Mouse (Mus musculus) heart, embryonic 14.5 days (tissue): ENCODE results near the gene Msi2. TPM values are rescaled to one million over a fixed set of nuclear protein-coding genes. Genes with fewer than 3 reads are reported as not detected.

Source experiments
- ATAC-seq: fragments of 200-750 bp; cut with Nextera tagmentation; 2 replicates; pipeline ENCODE4 v1.8.0; 2017; ENCODE audit warnings: low read depth, moderate TSS enrichment; ENCODE audit not compliant: insufficient number of reproducible peaks, insufficient read depth, low FRiP score
- H3K27ac ChIP-seq, 2 experiments: fragments of 200-500 bp in 1 of 2; fragments of 300-500 bp in 1 of 2; sonication (generic) in 1 of 2; replicated peaks in 1 of 2; 2 replicates each; pipeline ENCODE4 v1.5.1; 2012 to 2014; ENCODE audit warnings: low read depth in 2 of 2, low read length in 2 of 2, control low read depth in 1 of 2, mild to moderate bottlenecking in 1 of 2, mixed read lengths in 1 of 2; ENCODE audit not compliant: control insufficient read depth in 1 of 2, insufficient read depth in 1 of 2
- H3K27me3 ChIP-seq: fragments of 300-500 bp; sonication (generic); 2 replicates; pipeline ENCODE4 v1.6.1; 2014; ENCODE audit warnings: mild to moderate bottlenecking, low read length, control low read depth; ENCODE audit not compliant: control insufficient read depth, insufficient read depth
- H3K36me3 ChIP-seq: fragments of 300-500 bp; sonication (generic); 2 replicates; pipeline ENCODE4 v1.6.1; 2014; ENCODE audit warnings: mild to moderate bottlenecking, control low read depth, low read length, mixed read lengths; ENCODE audit not compliant: control insufficient read depth, insufficient read depth
- H3K4me1 ChIP-seq, 2 experiments: fragments of 200-500 bp in 1 of 2; fragments of 300-500 bp in 1 of 2; sonication (generic) in 1 of 2; 2 replicates each; pipeline ENCODE4 v1.6.1; 2012 to 2014; ENCODE audit warnings: low read length in 2 of 2, control low read depth in 1 of 2, mixed read lengths in 1 of 2; ENCODE audit not compliant: control insufficient read depth in 2 of 2, insufficient read depth in 2 of 2
- H3K4me2 ChIP-seq: fragments of 300-500 bp; sonication (generic); 2 replicates; pipeline ENCODE4 v1.6.1; 2014; ENCODE audit warnings: mild to moderate bottlenecking, low read length
- H3K4me3 ChIP-seq, 2 experiments: fragments of 200-500 bp in 1 of 2; fragments of 300-500 bp in 1 of 2; sonication (generic) in 1 of 2; 2 replicates each; pipeline ENCODE4 v1.5.1; 2012 to 2014; ENCODE audit warnings: low read length in 2 of 2, mild to moderate bottlenecking in 2 of 2, control low read depth in 1 of 2, low read depth in 1 of 2, moderate library complexity in 1 of 2; ENCODE audit not compliant: control insufficient read depth in 1 of 2, insufficient read depth in 1 of 2
- H3K9ac ChIP-seq: fragments of 300-500 bp; sonication (generic); 2 replicates; pipeline ENCODE4 v1.6.1; 2014; ENCODE audit warnings: mild to moderate bottlenecking, low read length
- H3K9me3 ChIP-seq: fragments of 300-500 bp; sonication (generic); 2 replicates; pipeline ENCODE4 v1.6.1; 2016; ENCODE audit warnings: low read length, control low read depth; ENCODE audit not compliant: control insufficient read depth
- WGBS: fragments of 180-500 bp; shearing (Covaris S2); extraction: QIAGEN DNeasy Blood & Tissue Kit; methylation state at CpG from one replicate; pipeline ENCODE4 v1.1.7; 2014; 5-methylcytosine and 5-hydroxymethylcytosine counted together
- polyA plus RNA-seq: library from polyadenylated mRNA; unstranded; fragments of >200 nt; fragmentation: Nextera tagmentation; extraction: Ambion mirVana; gene quantifications from 2 replicates; pipeline ENCODE4 v1.2.1, GENCODE M21; 2014

Gene Msi2
- polyA plus RNA-seq, 1 experiment from 2014 or later = 20.9 TPM

DNA sequence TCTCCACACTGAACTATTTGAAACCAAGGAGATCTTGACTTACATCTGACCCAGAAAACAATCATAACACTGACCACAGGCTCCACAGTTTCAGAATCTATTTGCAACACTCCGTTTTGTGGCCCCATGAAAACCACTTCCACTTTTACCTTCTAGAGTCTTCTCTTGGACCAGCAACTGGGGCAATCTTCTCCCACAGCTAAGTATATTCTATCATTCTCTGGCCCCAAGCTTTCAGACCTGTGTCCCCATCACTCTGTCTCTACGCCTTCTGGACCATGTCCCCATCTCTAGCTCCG, 86.4 kb downstream of the Msi2 start:
- WGBS = 90% methylated on average over 3 of the region's 3 CpGs
- no peaks in the 10 kb centered on the region for H3K27me3 ChIP-seq
- peaks cover 26 to 60% of the 10 kb centered on the region in 2 experiments for H3K4me1 ChIP-seq

DNA sequence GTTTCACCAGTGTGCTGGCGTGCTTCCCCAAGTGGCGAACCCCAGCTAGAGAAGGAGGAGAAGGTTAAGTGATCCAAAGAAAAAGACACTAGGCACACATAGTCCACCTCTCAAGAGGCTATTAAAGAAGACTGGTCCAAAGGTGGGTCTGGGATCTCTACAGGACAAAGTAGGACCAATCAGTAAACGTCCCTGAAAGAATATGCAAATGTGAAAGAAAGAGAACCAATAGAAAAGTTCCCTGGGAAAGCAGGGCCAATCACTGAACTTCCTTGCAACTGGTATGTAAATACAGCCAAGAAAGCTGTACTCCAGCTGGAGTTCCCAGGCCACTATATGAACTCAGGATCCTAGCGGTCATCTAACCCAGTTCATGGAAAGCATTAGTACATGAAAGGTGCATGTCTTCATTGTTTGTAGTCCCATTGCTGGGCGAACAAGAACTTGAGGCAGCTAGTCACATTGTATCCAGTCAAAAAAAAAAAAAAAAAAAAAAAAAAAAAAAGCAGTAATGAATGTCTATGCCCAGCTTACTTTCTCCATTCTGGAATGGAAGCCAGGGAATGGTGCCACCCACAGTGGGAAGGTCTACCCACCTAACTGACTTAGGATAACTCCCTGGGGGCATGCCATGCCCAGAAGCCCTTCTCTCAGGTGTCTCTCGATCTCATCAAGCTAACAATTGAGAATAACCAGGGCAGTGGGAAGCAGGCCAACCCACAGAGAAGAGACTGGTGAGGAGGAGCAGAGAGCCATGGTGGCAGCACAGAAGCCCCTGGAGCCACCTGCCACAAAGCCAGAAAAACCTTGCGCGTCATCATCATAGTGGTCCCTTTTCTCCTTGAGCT, 87.0 kb downstream of the Msi2 start:
- ATAC-seq = no peak
- Histone ChIP-seq H3K4me1 (peaks cover 29 to 60% of the 10 kb centered on the region in 2 experiments), H3K27ac (no peak overlapping the region)

More for the DNA sequence above, 86.4 kb downstream of the Msi2 start:
- Histone ChIP-seq H3K36me3 (no peaks in the 10 kb centered on the region; the same call in 1 of the 2 replicates), H3K9ac (no peak overlapping the region), H3K9me3 (no peaks in the 10 kb centered on the region), H3K27ac (no peak overlapping the region), H3K4me2 (no peak overlapping the region), H3K4me3 (no peak overlapping the region)
- no peak for ATAC-seq

DNA sequence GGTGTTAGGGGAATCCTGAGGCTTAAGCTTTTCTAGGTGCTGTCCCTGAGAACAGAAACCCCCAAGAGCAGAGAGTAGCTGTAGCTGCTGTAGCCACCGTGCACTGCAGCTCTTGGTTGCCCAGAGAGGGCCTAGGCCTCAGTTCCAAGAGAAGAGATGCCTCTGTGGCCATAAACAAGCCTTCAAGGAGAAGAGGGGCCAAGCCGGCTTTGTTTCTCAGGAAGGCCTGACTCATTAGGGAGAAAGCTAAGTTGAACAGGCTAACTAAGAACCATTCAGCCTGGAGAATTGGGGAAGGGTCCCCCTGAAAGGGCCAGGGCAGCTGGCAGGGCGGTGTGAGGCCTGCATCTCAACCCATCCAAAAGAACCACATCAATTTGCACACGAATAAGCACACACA, 88.7 kb downstream of the Msi2 start:
- Histone ChIP-seq H3K4me1 (peaks cover 22 to 58% of the 10 kb centered on the region in 2 experiments), H3K36me3 (no peaks in the 10 kb centered on the region), H3K4me3 (no peak overlapping the region), H3K27me3 (no peaks in the 10 kb centered on the region), H3K9me3 (no peaks in the 10 kb centered on the region), H3K4me2 (no peak overlapping the region), H3K9ac (peak overlapping the region; percentile 9; the same call in 1 of the 2 replicates), H3K27ac (no peak overlapping the region; a peak in 1 of 4 replicates)
- WGBS = 74% methylated on average over 4 of the region's 4 CpGs
- ATAC-seq = no peak

More for the DNA sequence above, 87.0 kb downstream of the Msi2 start:
- H3K27me3 ChIP-seq = no peaks in the 10 kb centered on the region
- no peaks in the 10 kb centered on the region for H3K36me3 ChIP-seq
- 88% methylated on average over 8 of the region's 8 CpGs for WGBS
- no peak overlapping the region for H3K9ac ChIP-seq
- H3K9me3 ChIP-seq = no peaks in the 10 kb centered on the region
- H3K4me2 ChIP-seq = no peak overlapping the region
- no peak overlapping the region for H3K4me3 ChIP-seq

DNA sequence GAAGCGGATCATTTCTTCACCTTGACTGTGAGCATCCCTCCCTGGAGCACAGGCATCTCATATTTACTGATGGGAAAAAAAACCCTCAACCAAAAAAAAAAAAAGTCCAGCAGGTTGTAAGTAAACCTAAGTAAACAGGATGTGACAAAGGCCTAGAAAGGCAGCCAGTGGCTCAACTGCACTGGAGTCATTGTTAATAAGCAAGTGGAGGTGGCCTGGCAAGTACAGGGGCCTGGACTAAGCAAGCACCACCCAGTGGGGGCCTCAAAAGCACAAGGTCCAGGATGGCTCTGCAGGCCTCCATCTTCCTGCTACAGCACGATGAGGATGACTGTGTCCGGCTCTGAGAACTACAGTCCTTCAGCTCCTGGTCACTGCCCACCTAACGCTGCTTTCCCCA, 89.1 kb downstream of the Msi2 start:
- H3K36me3 ChIP-seq = no peaks in the 10 kb centered on the region
- no peak for ATAC-seq
- no peaks in the 10 kb centered on the region for H3K27me3 ChIP-seq
- peak overlapping the region; percentile 9; the same call in 1 of the 2 replicates for H3K9ac ChIP-seq
- no peak overlapping the region for H3K4me2 ChIP-seq
- no peaks in the 10 kb centered on the region for H3K9me3 ChIP-seq
- no peak overlapping the region for H3K4me3 ChIP-seq
- no peak overlapping the region; a peak in 1 of 4 replicates for H3K27ac ChIP-seq
- peaks cover 22 to 56% of the 10 kb centered on the region in 2 experiments for H3K4me1 ChIP-seq
- 67% methylated on average over 4 of the region's 4 CpGs for WGBS

DNA sequence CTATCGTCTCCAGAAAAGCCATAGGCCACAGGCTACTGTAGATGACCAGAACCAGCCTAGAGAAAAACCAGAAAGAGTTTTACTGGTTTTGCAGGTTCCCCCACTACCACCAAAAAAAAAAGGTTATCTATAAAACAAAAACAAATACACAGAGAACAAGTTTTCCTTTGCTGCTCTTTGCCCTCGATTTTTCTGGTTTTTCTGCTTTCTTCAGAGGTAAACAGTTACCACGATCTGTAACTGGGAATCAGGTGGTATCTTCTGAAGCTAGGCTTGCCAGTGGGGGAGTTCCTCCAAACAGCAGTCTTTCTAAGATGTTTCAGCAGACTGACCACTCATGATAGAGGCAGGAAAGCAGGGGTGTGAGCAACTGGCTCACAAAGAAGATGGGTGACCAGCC, 89.6 kb downstream of the Msi2 start:
- Histone ChIP-seq H3K9ac (no peak overlapping the region), H3K27ac (no peak overlapping the region), H3K4me2 (no peak overlapping the region), H3K9me3 (no peaks in the 10 kb centered on the region), H3K4me3 (no peak overlapping the region), H3K36me3 (no peaks in the 10 kb centered on the region), H3K27me3 (no peaks in the 10 kb centered on the region), H3K4me1 (peaks cover 23 to 54% of the 10 kb centered on the region in 2 experiments)
- 62% methylated on average over 3 of the region's 3 CpGs for WGBS
- ATAC-seq = no peak

DNA sequence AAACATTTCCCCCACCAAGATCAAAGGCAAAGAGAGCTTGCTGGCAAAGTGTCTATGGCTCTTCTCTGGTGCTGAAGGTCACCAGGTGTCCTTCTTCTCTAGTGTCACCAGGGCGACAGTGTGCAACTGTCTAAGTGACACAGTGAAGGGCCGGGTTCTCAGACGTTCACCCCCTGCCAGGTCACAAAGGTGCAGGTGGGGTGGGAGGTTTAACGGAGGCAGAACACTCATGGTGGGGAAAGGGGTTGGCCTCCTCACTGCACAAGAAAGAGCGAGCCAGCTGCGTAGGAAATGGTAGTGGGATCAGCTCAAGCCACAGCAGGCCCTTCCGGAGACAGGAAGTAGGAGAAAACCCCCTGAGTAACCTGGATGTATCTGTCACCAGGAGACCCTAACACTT, 91.0 kb downstream of the Msi2 start:
- ATAC-seq = no peak
- WGBS = 46% methylated on average over 7 of the region's 7 CpGs

DNA sequence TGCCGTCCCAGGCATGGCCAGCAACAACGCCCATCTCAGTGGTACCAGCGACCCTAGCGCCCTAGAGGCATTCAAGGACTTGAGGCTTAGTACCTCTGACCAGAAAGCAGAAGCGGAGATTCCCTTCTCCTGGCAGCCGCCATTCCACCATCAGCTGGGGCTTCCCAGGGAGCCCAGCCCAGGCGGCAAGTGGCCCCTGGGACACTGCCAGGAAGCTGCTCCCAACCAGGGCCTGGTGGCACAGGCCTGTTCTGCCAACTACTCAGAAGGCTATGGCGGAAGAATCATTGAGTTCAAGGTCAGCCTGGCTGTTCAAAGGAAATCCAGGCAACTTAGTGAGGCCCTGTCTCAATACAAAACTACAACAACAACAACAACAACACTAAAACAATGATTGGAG, 91.7 kb downstream of the Msi2 start:
- H3K9me3 ChIP-seq = no peaks in the 10 kb centered on the region
- no peak overlapping the region for H3K4me3 ChIP-seq
- peaks cover 36 to 63% of the 10 kb centered on the region in 2 experiments for H3K4me1 ChIP-seq
- H3K27ac ChIP-seq = peak overlapping the region; percentile 31 to 41; a peak in 3 of 4 replicates
- H3K4me2 ChIP-seq = no peak overlapping the region
- no peaks in the 10 kb centered on the region for H3K36me3 ChIP-seq
- WGBS = 71% methylated on average over 8 of the region's 8 CpGs
- no peaks in the 10 kb centered on the region for H3K27me3 ChIP-seq
- no peak overlapping the region for H3K9ac ChIP-seq
- no peak for ATAC-seq

More for the DNA sequence above, 91.0 kb downstream of the Msi2 start:
- Histone ChIP-seq H3K36me3 (no peaks in the 10 kb centered on the region), H3K27me3 (no peaks in the 10 kb centered on the region), H3K4me3 (no peak overlapping the region), H3K9me3 (no peaks in the 10 kb centered on the region), H3K27ac (peak overlapping the region in 1 of 2 experiments; percentile 41; a peak in 3 of 4 replicates), H3K9ac (no peak overlapping the region), H3K4me1 (peaks cover 33 to 60% of the 10 kb centered on the region in 2 experiments), H3K4me2 (no peak overlapping the region)
